Mouse (Mus musculus): Measurements from ENCODE around the gene G430095P16Rik. TPM values are rescaled to one million over a fixed set of nuclear protein-coding genes. Genes with fewer than 3 reads are reported as not detected.
A peak's percentile ranks its signal among the peaks of the same experiment; 100 is the strongest.

The G430095P16Rik gene
- total RNA-seq, 2 experiments from 2014 or later: 0.39 TPM; not detected in 1

GRCm38 (mm10) chr8:84760901-84761300 lies 38.1 kb downstream of the G430095P16Rik start:
- intact Hi-C loops (cut with DNase I): no loop called here
- DNase-seq (ENCODE audit: low spot score): no peak

- no peak for DNase-seq (ENCODE audit: low spot score)
- intact Hi-C loops (cut with DNase I): no loop called here
These were observed 41.3 kb downstream of the G430095P16Rik start for GRCm38 (mm10) chr8:84764100-84764499.

GRCm38 (mm10) chr8:84764870-84765495 lies 42.2 kb downstream of the G430095P16Rik start:
- no peak for DNase-seq (ENCODE audit: low spot score)
- intact Hi-C loops (cut with DNase I): no loop called here

- intact Hi-C loops (cut with DNase I): no loop called here
- DNase-seq (ENCODE audit: low spot score): no peak
These were observed 42.8 kb downstream of the G430095P16Rik start for GRCm38 (mm10) chr8:84765629-84766028.

- DNase-seq (ENCODE audit: low spot score): no peak
- intact Hi-C loops (cut with DNase I): no loop called here
These were observed 43.6 kb downstream of the G430095P16Rik start for GRCm38 (mm10) chr8:84766422-84766821.

GRCm38 (mm10) chr8:84767221-84767620 lies 44.4 kb downstream of the G430095P16Rik start:
- intact Hi-C loops (cut with DNase I): no loop called here
- DNase-seq (ENCODE audit: low spot score): no peak

GRCm38 (mm10) chr8:84768343-84769095 lies 45.7 kb downstream of the G430095P16Rik start:
- no peak for DNase-seq (ENCODE audit: low spot score)
- intact Hi-C loops (cut with DNase I): no loop called here

- intact Hi-C loops (cut with DNase I): no loop called here
- DNase-seq (ENCODE audit: low spot score): no peak
These were observed 46.5 kb downstream of the G430095P16Rik start for GRCm38 (mm10) chr8:84769324-84769723.

- intact Hi-C loops (cut with DNase I): no loop called here
- DNase-seq (ENCODE audit: low spot score): no peak
These were observed 47.5 kb downstream of the G430095P16Rik start for GRCm38 (mm10) chr8:84770100-84770953.

GRCm38 (mm10) chr8:84771000-84771687 lies 48.3 kb downstream of the G430095P16Rik start:
- no peak for DNase-seq (ENCODE audit: low spot score)
- intact Hi-C loops (cut with DNase I): no loop called here

GRCm38 (mm10) chr8:84771941-84772378 lies 49.2 kb downstream of the G430095P16Rik start:
- intact Hi-C loops (cut with DNase I): no loop called here
- no peak for DNase-seq (ENCODE audit: low spot score)

GRCm38 (mm10) chr8:84772628-84773027 lies 49.8 kb downstream of the G430095P16Rik start:
- intact Hi-C loops (cut with DNase I): no loop called here
- no peak for DNase-seq (ENCODE audit: low spot score)

GRCm38 (mm10) chr8:84773304-84773703 lies 50.5 kb downstream of the G430095P16Rik start:
- no peak for DNase-seq (ENCODE audit: low spot score)
- intact Hi-C loops (cut with DNase I): no loop called here

- intact Hi-C loops (cut with DNase I): no loop called here
- DNase-seq (ENCODE audit: low spot score): peak; percentile 79
These were observed 51.0 kb downstream of the G430095P16Rik start for GRCm38 (mm10) chr8:84773833-84774232.

- intact Hi-C loops (cut with DNase I): no loop called here
- DNase-seq (ENCODE audit: low spot score): peak; percentile 68
These were observed 51.7 kb downstream of the G430095P16Rik start for GRCm38 (mm10) chr8:84774473-84774911.

- intact Hi-C loops (cut with DNase I): no loop called here
These were observed 52.3 kb downstream of the G430095P16Rik start for GRCm38 (mm10) chr8:84775105-84775591.

GRCm38 (mm10) chr8:84775621-84776113 lies 52.9 kb downstream of the G430095P16Rik start:
- DNase-seq (ENCODE audit: low spot score): no peak
- intact Hi-C loops (cut with DNase I): no loop called here

More at GRCm38 (mm10) chr8:84775105-84775591, 52.3 kb downstream of the G430095P16Rik start:
- DNase-seq (ENCODE audit: low spot score): no peak

Measured in heart, postnatal 25 days (tissue).